Mouse (Mus musculus) limb, embryonic 10.5 days (tissue): ENCODE measurements around the gene Tpt1. TPM values are rescaled to one million over a fixed set of nuclear protein-coding genes. Genes with fewer than 3 reads are reported as not detected.
A peak's percentile ranks its signal among the peaks of the same experiment; 100 is the strongest.
"Not testable (repeated sequence)": the region's sequence is repeated elsewhere in the genome, so short reads cannot be mapped to it uniquely, and the experiment has no call there.

ENCODE experiments used
- DNase-seq: peaks from one replicate; pipeline ENCODE4 v3.0.0-alpha.2; 2017; ENCODE audit warnings: low spot score
- H3K27ac ChIP-seq: fragments of 300-500 bp; sonication (generic); 2 replicates; pipeline ENCODE4 v1.5.1; 2016; ENCODE audit warnings: mild to moderate bottlenecking
- H3K27me3 ChIP-seq: fragments of 300-500 bp; sonication (generic); 2 replicates; pipeline ENCODE4 v1.6.1; 2016; ENCODE audit warnings: low read depth, mild to moderate bottlenecking; ENCODE audit not compliant: poor library complexity, severe bottlenecking
- H3K36me3 ChIP-seq: fragments of 300-500 bp; sonication (generic); 2 replicates; pipeline ENCODE4 v1.6.1; 2016; ENCODE audit warnings: mild to moderate bottlenecking, moderate library complexity
- H3K4me1 ChIP-seq: fragments of 300-500 bp; sonication (generic); 2 replicates; pipeline ENCODE4 v1.6.1; 2016
- H3K4me3 ChIP-seq: fragments of 300-500 bp; sonication (generic); 2 replicates; pipeline ENCODE4 v1.5.1; 2016; ENCODE audit warnings: mild to moderate bottlenecking, moderate library complexity
- H3K9me3 ChIP-seq: fragments of 300-500 bp; sonication (generic); replicated peaks from 2 replicates; pipeline ENCODE4 v1.6.1; 2016; ENCODE audit warnings: mild to moderate bottlenecking
- WGBS: fragments of 180-500 bp; shearing (Covaris S2); methylation state at CpG from one replicate; pipeline ENCODE4 v1.1.7; 2016; 5-methylcytosine and 5-hydroxymethylcytosine counted together
- polyA plus RNA-seq: library from polyadenylated mRNA; unstranded; fragments of >200 nt; fragmentation: Nextera tagmentation; extraction: Ambion mirVana; gene quantifications from 2 replicates; pipeline ENCODE4 v1.2.1, GENCODE M21; 2016

Tpt1 gene
- polyA plus RNA-seq, 1 experiment from 2014 or later, result 830 TPM

GRCm38 (mm10) chr14:75849236-75849635 is 4.3 kb downstream of the Tpt1 start:
- Histone ChIP-seq H3K4me3 (no peak overlapping the region), H3K36me3 (peaks cover 70% of the 10 kb centered on the region), H3K27ac (no peak overlapping the region), H3K9me3 (no peaks in the 10 kb centered on the region), H3K4me1 (peaks cover 13% of the 10 kb centered on the region), H3K27me3 (no peaks in the 10 kb centered on the region)
- 83% methylated on average over 5 of the region's 5 CpGs for WGBS
- no peak for DNase-seq

- H3K27ac ChIP-seq, result no peak overlapping the region
- H3K27me3 ChIP-seq, result no peaks in the 10 kb centered on the region
- no peak overlapping the region for H3K4me3 ChIP-seq
- 89% methylated on average over 6 of the region's 6 CpGs for WGBS
- peaks cover 70% of the 10 kb centered on the region for H3K36me3 ChIP-seq
- DNase-seq, result no peak
- no peaks in the 10 kb centered on the region for H3K9me3 ChIP-seq
- H3K4me1 ChIP-seq, result peaks cover 13% of the 10 kb centered on the region
Observed at GRCm38 (mm10) chr14:75849842-75850568, 5.1 kb downstream of the Tpt1 start.

GRCm38 (mm10) chr14:75850819-75851218 is 5.9 kb downstream of the Tpt1 start:
- H3K9me3 ChIP-seq, result no peaks in the 10 kb centered on the region
- WGBS, result 70% methylated on average over 6 of the region's 6 CpGs
- no peak overlapping the region for H3K4me3 ChIP-seq
- H3K36me3 ChIP-seq, result peaks cover 70% of the 10 kb centered on the region
- no peaks in the 10 kb centered on the region for H3K27me3 ChIP-seq
- no peak overlapping the region for H3K27ac ChIP-seq
- H3K4me1 ChIP-seq, result peaks cover 16% of the 10 kb centered on the region
- no peak for DNase-seq

GRCm38 (mm10) chr14:75852016-75852415 is 7.1 kb downstream of the Tpt1 start:
- 90% methylated on average over 5 of the region's 5 CpGs for WGBS
- no peak overlapping the region for H3K27ac ChIP-seq

GRCm38 (mm10) chr14:75855263-75855992 is 10.5 kb downstream of the Tpt1 start:
- Histone ChIP-seq H3K4me1 (peaks cover 3% of the 10 kb centered on the region; the same call in 1 of the 2 replicates), H3K4me3 (no peak overlapping the region), H3K27ac (no peak overlapping the region), H3K27me3 (no peaks in the 10 kb centered on the region), H3K36me3 (peaks cover 27% of the 10 kb centered on the region), H3K9me3 (no peaks in the 10 kb centered on the region)
- no peak for DNase-seq
- 53% methylated on average over 17 of the region's 17 CpGs for WGBS

More at GRCm38 (mm10) chr14:75852016-75852415, 7.1 kb downstream of the Tpt1 start:
- H3K9me3 ChIP-seq, result no peaks in the 10 kb centered on the region
- no peak overlapping the region for H3K4me3 ChIP-seq
- H3K4me1 ChIP-seq, result peaks cover 10% of the 10 kb centered on the region; the same call in 1 of the 2 replicates
- no peaks in the 10 kb centered on the region for H3K27me3 ChIP-seq
- DNase-seq, result no peak
- peaks cover 61% of the 10 kb centered on the region for H3K36me3 ChIP-seq

GRCm38 (mm10) chr14:75858181-75858580 is 13.3 kb downstream of the Tpt1 start:
- Histone ChIP-seq H3K9me3 (no peaks in the 10 kb centered on the region), H3K36me3 (peaks cover 10% of the 10 kb centered on the region), H3K27ac (no peak overlapping the region), H3K27me3 (no peaks in the 10 kb centered on the region), H3K4me3 (no peak overlapping the region), H3K4me1 (peaks cover 3% of the 10 kb centered on the region; the same call in 1 of the 2 replicates)
- 77% methylated on average over 2 of the region's 2 CpGs for WGBS
- DNase-seq, result no peak

- Histone ChIP-seq H3K36me3 (0 out of 2 replicates have a peak, but pooled peaks cover 3% of the 10 kb centered on the region), H3K4me3 (no peak overlapping the region), H3K4me1 (peaks cover 13% of the 10 kb centered on the region), H3K9me3 (no peaks in the 10 kb centered on the region), H3K27ac (no peak overlapping the region), H3K27me3 (no peaks in the 10 kb centered on the region)
- no peak for DNase-seq
- 82% methylated on average over 2 of the region's 2 CpGs for WGBS
Observed at GRCm38 (mm10) chr14:75859619-75860018, 14.7 kb downstream of the Tpt1 start.

- H3K4me3 ChIP-seq, result no peak overlapping the region
- 88% methylated on average over 6 of the region's 6 CpGs for WGBS
Observed at GRCm38 (mm10) chr14:75862701-75863100, 17.8 kb downstream of the Tpt1 start.

GRCm38 (mm10) chr14:75863549-75864409 is 18.9 kb downstream of the Tpt1 start:
- Histone ChIP-seq H3K4me3 (no peak overlapping the region), H3K27me3 (no peaks in the 10 kb centered on the region), H3K9me3 (no peaks in the 10 kb centered on the region), H3K4me1 (peaks cover 10% of the 10 kb centered on the region), H3K27ac (peak overlapping the region; percentile 72), H3K36me3 (0 out of 2 replicates have a peak, but pooled peaks cover 3% of the 10 kb centered on the region)
- 39% methylated on average over 7 of the region's 7 CpGs for WGBS
- DNase-seq, result peak; percentile 59

More at GRCm38 (mm10) chr14:75862701-75863100, 17.8 kb downstream of the Tpt1 start:
- H3K4me1 ChIP-seq, result peaks cover 10% of the 10 kb centered on the region
- 0 out of 2 replicates have a peak, but pooled peaks cover 3% of the 10 kb centered on the region for H3K36me3 ChIP-seq
- no peaks in the 10 kb centered on the region for H3K27me3 ChIP-seq
- H3K9me3 ChIP-seq, result no peaks in the 10 kb centered on the region
- DNase-seq, result no peak
- no peak overlapping the region for H3K27ac ChIP-seq

GRCm38 (mm10) chr14:75866706-75867333 is 21.9 kb downstream of the Tpt1 start:
- Histone ChIP-seq H3K27ac (no peak overlapping the region), H3K27me3 (no peaks in the 10 kb centered on the region), H3K4me3 (no peak overlapping the region), H3K36me3 (0 out of 2 replicates have a peak, but pooled peaks cover 3% of the 10 kb centered on the region), H3K9me3 (no peaks in the 10 kb centered on the region), H3K4me1 (peaks cover 13% of the 10 kb centered on the region)
- DNase-seq, result no peak
- WGBS, result 79% methylated on average over 9 of the region's 9 CpGs

- not testable (repeated sequence) for H3K9me3 ChIP-seq
- 78% methylated on average over 3 of the region's 3 CpGs for WGBS
- peaks cover 13% of the 10 kb centered on the region for H3K4me1 ChIP-seq
Observed at GRCm38 (mm10) chr14:75868028-75868427, 23.1 kb downstream of the Tpt1 start.

GRCm38 (mm10) chr14:75869769-75870363 is 25.0 kb downstream of the Tpt1 start:
- no peak for DNase-seq
- WGBS, result 85% methylated on average over 14 of the region's 14 CpGs
- Histone ChIP-seq H3K36me3 (no peaks in the 10 kb centered on the region), H3K4me3 (no peak overlapping the region), H3K27me3 (no peaks in the 10 kb centered on the region), H3K27ac (no peak overlapping the region), H3K9me3 (no peaks in the 10 kb centered on the region), H3K4me1 (peaks cover 3% of the 10 kb centered on the region; the same call in 1 of the 2 replicates)

More at GRCm38 (mm10) chr14:75868028-75868427, 23.1 kb downstream of the Tpt1 start:
- H3K4me3 ChIP-seq, H3K27ac ChIP-seq, DNase-seq, H3K27me3 ChIP-seq, H3K36me3 ChIP-seq: not testable (repeated sequence)
